Mouse (Mus musculus): ENCODE data around the gene Zfp518a.

- no peak for TF ChIP-seq CTCF (IDR thresholded peaks at IDR 0.05; ENCODE audit: low read depth)
- TF ChIP-seq EP300 (optimal IDR thresholded peaks at IDR 0.05): no peak
Observed at GRCm38 (mm10) chr19:40894519-40895392, at the start of gene Zfp518a.

Data from stomach, postnatal 0 days (tissue).